Mouse (Mus musculus): ENCODE measurements around the gene Myh6.

DNA sequence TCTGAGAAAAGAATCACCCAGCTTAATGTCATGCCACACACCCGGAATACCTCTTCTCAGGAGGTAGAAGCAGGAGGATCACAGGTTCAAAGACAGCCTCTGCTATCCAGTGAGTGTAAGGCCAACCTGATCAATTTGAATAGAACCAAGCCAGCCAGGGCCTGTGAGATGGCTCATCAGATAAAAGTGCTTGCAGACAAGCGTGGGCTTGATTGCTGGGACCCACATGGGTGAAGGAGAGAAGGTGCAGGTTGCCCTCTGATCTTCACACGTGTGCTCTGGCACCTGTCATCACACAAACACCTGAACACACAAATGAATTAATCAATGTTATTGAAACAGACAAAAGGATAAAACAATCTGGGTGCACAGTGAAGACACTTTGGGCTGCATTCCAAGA, 39.8 kb upstream of the Myh6 start:
- TF ChIP-seq CTCF (IDR thresholded peaks at IDR 0.05; ENCODE audit: extremely low read depth, insufficient read depth, low read length) = no peak
- TF ChIP-seq POLR2A (IDR thresholded peaks at IDR 0.05; ENCODE audit: extremely low read depth, insufficient read depth, low read length) = no peak

Measured in cortical plate, adult 2 months (tissue).